Mouse (Mus musculus): ENCODE data around the gene 8030411F24Rik. TPM values are rescaled to one million over a fixed set of nuclear protein-coding genes. Genes with fewer than 3 reads are reported as not detected.

The 8030411F24Rik gene
- not detected for total RNA-seq (2023)

GRCm38 (mm10) chr2:148781709-148782108, at the start of gene 8030411F24Rik:
TSS of gene 8030411F24Rik (plus strand) at chr2:148782009.

DNA sequence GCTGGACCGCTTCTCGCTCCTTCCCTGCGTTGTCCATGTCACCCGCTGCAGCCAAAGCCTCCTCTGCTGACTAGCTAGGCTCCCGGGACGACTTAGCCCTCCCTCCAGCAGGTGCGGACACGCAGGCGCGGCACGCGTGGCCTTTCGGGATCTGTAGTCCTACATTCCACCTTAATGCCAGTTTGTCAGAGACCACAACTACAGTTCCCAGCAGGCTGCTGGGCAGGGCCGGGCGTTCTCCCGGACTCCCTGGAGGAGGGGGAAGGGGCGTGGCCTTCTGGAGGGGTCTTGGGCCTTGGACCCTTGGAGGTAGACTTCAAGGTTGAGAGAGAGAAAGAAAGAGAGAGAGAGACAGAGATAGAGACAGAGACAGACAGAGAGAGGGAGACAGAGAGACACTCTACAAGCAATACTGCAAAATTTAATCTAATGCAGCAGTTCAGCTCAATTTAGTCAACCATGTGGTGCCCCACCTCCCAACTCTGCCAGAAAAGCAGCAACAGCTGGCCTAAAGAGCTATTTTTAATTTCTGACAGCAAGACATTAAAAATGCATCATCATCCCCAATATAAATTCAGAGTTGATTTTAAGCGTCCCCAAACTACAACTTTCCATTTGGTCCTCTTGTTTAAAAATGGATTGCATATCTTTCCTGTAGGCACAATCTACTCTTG, 49.3 kb upstream of the 8030411F24Rik start, which contains the start of gene Napb:
Gene Napb, minus strand, starts transcription at position 141 of the 674 bp plus-strand sequence.

DNA sequence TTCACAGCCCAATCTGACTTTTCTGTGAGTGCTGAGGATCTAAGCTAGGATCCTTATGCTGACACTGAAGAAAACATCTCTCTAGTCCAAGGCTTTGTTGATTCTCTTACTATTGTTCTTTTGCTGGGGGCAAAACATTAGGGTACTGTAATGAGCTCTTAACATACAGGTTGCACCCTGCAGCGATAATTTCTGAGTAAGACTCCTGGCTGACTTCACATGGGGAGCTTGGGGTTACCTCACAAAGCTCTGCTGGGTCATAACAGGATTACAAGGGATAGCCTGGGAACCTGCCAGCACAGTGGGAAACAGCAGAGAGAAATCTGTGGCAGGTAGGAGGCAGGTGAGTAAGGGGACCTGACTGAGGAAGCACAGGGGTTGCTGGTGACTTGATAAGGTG, 31.8 kb upstream of the 8030411F24Rik start, which contains the start of gene Cstl1:
Gene Cstl1, plus strand, starts transcription at position 301 of the 400 bp plus-strand sequence.

DNA sequence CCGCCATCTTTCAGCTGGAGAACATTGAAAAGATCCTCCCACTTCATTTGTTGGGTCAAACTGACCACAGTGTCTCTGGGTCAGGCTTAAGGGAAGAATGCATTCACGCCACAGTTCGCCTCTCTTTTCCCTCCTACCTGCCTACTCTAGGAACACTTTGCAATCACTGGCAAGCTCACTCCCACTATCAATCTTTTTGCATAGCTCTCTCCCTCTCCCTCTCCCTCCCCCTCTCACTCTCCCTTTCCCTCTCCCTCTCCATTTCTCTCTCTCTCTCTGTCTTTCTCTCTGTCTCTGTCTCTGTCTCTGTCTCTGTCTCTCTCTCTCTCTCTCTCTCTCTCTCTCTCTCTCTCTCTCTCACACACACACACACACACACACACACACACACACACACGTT, 10.4 kb upstream of the 8030411F24Rik start, which contains the start of gene Cst11:
Gene Cst11, minus strand, starts transcription at position 101 of the 400 bp plus-strand sequence.

DNA sequence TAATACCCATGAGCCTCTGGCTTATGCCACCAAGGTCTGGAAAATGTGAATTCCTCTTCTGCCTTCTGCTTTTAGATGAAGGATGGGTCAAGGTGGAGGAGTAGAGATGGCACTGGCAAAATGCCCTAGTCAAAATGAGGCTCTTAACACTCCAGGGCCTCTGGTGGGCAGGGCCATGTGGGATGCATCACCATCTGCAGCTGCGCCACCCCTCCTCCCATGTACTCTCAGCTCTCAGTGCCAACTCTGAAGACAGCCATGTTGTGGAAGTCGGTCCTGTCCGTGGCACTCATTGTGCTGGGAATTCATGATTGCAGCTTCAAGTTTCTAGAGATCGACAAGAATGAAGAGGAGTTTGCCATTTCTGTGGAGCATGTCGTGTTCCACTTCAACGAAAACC, 7.3 kb downstream of the 8030411F24Rik start, which contains the start of gene Cst12:
Gene Cst12, plus strand, starts transcription at position 220 of the 400 bp plus-strand sequence.

DNA sequence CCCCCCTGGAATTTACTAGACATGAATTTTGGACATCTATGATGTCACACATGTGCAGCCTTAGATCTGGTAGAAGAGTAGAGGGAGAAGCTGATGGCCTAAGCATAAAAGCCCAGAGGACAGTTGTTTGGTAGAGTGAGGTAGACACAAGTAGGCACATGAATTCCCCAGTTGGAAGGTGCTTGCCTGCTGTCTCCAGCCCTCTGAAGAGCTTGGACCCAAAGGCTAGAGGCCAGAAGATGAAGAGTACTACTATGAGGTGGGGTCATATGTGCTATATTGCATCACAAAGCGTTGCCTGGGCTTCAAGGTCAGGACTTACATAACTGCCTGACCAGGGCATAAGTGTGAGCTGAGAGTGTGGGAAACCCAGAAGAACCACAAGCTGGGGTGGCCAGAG, 16.7 kb downstream of the 8030411F24Rik start, which contains the start of gene Cst8:
Gene Cst8, plus strand, starts transcription at position 301 of the 400 bp plus-strand sequence.

GRCm38 (mm10) chr2:148819909-148820308, 38.1 kb downstream of the 8030411F24Rik start, which contains the start of gene Cst13:
TSS of gene Cst13 (plus strand) at chr2:148820081.

DNA sequence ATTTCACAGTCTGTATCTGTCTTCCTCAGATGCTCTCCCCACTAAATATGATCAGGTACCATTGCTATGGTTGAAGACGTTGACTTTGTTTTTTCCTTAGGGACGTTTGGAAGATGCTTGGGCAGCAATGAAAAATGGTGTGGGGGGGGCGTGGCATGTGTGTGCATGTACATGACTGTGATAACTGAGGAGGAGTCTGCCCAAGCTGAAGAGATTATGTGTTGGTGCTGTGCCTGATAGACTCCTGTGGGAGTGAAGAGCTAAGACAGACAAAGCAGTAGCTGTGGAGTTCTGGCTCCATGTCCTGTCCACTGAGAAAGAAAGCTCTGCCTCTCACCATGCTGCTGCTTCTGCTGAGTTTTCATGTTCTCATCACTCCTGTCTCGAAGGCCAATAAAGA, 53.1 kb downstream of the 8030411F24Rik start, which contains the start of gene Cst9:
Gene Cst9, plus strand, starts transcription at position 236 of the 400 bp plus-strand sequence.

Other genes with a start within 250 kb of the 8030411F24Rik start
- 10 to 100 TPM; 17.2 to 21.2 TPM for gene Nxt1, start 109.4 kb upstream of the 8030411F24Rik start, total RNA-seq (2023)
- gene Gzf1, start 101.0 kb upstream of the 8030411F24Rik start, total RNA-seq (2023) = 1 to 10 TPM; 9.5 to 9.9 TPM
- 1 to 10 TPM in 1 of 2 experiments, under 1 TPM in 1; 0.77 to 1.1 TPM for gene Napb, start 49.5 kb upstream of the 8030411F24Rik start, total RNA-seq (2023)
- not detected for gene Cstl1, start 31.7 kb upstream of the 8030411F24Rik start, total RNA-seq (2023)
- not detected for gene Cst11, start 10.5 kb upstream of the 8030411F24Rik start, total RNA-seq (2023)
- not detected for gene Cst12, start 7.4 kb downstream of the 8030411F24Rik start, total RNA-seq (2023)
- not detected for gene Cst8, start 16.8 kb downstream of the 8030411F24Rik start, total RNA-seq (2023)
- gene Cst13, start 38.1 kb downstream of the 8030411F24Rik start, total RNA-seq (2023) = not detected
- not detected for gene Cst9, start 53.1 kb downstream of the 8030411F24Rik start, total RNA-seq (2023)
- not detected for gene 9230104L09Rik, start 83.0 kb downstream of the 8030411F24Rik start, total RNA-seq (2023)
- gene Cst3, start 93.7 kb downstream of the 8030411F24Rik start, total RNA-seq (2023) = 10 to 100 TPM; 66.1 to 78.2 TPM
- not detected for gene Gm1330, start 221.2 kb downstream of the 8030411F24Rik start, total RNA-seq (2023)
- not detected for gene Gm10750, start 235.2 kb downstream of the 8030411F24Rik start, total RNA-seq (2023)